Mouse (Mus musculus) megakaryocyte, adult 5-6 weeks (primary cell): ENCODE data around the gene Tph2. TPM values are rescaled to one million over a fixed set of nuclear protein-coding genes. Genes with fewer than 3 reads are reported as not detected.
"Not testable (repeated sequence)": the region's sequence is repeated elsewhere in the genome, so short reads cannot be mapped to it uniquely, and the experiment has no call there.

Source experiments
- ATAC-seq: 2 replicates; pipeline ENCODE4 v1.8.0; 2016; ENCODE audit warnings: mild to moderate bottlenecking, inconsistent platforms; ENCODE audit not compliant: poor library complexity, severe bottlenecking
- total RNA-seq, 2 experiments: library from RNA; stranded (forward) in 1 of 2; stranded (reverse) in 1 of 2; fragments of 153-499, 151-499 nt in 1 of 2; fragments of 221-1000, 200-1000 nt in 1 of 2; gene quantifications; 2 replicates each; pipeline versions ENCODE4 v1.2.3 to v1.2.4; 2015 to 2017

Tph2 gene
- total RNA-seq (2015) (not detected in 2 replicates), total RNA-seq (2017) (not detected in 2 replicates)

- ATAC-seq = peak; percentile 100
These were observed at the start of gene Tph2 for GRCm38 (mm10) chr10:115184697-115185096. Tph2 (minus strand) TSS chr10:115185022.

GRCm38 (mm10) chr10:115233798-115234197, 49.0 kb upstream of the Tph2 start:
- no peak for ATAC-seq

DNA sequence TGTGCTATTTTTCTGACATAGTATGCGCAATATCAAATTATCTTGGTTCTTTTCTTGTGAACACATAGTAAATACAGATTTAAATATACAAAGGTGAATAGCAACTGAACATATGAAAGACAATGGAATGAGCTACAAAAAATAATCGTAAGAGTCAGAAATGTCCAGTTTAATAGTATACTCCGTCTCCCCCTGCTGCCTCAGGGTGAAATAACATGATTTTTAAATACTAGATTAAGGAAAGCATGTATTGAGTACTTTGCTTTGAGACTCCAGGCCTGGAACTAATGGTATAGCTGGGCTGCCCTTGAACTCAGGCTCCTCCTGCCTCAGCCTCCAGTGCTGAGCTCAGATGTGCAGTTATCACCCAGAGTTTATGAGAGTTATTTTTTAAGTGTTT, 47.7 kb upstream of the Tph2 start:
- ATAC-seq = no peak

DNA sequence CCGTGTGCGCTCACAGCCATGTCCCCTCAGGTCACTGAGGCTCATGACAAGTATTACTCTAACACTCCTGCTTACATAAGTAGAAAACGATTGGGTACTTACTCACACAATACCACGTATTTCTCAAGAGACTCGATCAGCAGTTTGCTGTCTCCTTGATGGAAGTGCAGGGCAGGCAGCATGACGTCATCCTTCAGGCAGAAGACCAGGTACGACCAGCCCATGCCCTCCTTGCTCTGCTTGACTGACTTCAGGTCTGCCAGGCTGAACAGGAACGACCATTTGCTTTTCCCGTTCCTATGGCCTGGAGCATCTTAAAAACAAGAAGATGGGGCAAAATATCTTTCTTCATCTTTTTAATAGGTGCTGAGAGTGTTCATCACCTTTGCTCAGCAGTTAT, 44.2 kb upstream of the Tph2 start:
- ATAC-seq = no peak

GRCm38 (mm10) chr10:115226586-115226985, 41.8 kb upstream of the Tph2 start:
- ATAC-seq = no peak

DNA sequence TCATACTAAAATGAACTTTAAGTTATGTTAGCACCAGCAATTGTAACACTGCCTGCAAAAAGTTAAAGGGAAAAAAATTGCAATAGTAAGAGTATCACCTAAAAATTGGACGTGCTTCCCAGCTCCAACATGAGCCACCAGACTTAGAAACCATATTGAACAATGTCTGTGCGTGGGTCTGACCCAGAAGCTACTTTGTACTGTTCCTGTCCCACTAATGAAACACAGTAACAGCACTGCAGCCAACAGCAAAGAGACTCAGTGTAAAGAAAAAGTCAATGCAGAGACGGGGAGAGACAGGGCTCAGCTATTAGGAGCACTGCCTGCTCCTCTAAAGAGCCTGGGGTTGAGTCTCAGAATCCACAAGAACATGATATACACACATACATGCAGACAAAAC, 39.0 kb upstream of the Tph2 start:
- no peak for ATAC-seq

GRCm38 (mm10) chr10:115212916-115213580, 28.2 kb upstream of the Tph2 start:
- no peak for ATAC-seq

GRCm38 (mm10) chr10:115205825-115206224, 21.0 kb upstream of the Tph2 start:
- no peak for ATAC-seq

GRCm38 (mm10) chr10:115205284-115205683, 20.5 kb upstream of the Tph2 start:
- ATAC-seq = no peak

DNA sequence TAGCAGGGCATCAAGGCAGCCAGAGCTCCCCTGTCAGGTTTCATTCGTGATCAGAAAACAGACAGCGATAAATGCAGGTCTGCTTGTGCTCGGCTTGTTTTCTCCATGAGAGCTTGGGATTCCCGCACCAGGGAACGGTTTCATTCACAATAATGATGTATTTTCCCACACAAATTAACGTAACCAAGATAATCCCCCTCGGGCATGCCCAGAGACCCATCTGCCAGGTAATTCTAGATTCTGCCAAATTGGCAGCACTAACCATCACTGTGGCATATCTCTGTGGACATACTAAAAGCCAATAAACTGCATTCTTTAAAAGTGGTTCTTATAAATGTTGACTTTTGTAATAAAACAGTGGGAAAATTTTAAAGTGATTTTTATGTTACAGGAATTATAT, 6.4 kb upstream of the Tph2 start:
- no peak for ATAC-seq

GRCm38 (mm10) chr10:115187390-115187789, 2.6 kb upstream of the Tph2 start:
- ATAC-seq = no peak

DNA sequence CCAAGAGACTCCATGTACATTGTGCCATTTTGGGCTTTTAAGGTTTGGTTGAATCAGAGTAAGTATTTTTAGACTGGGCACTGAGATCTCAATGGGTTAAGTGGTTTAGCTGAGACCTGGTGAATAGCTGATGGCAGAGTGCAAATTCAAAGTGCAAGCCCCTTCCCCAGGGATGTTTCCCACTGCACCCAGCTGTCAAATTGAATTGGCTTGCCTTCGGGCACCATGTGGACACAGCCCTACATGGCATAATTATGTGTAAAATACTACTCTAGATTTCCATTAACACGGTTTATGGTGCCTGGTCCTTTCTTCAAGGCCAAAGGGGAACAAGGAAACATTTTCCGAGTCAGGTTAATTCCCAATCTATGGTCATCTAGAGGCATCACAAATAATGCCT, 3.8 kb downstream of the Tph2 start:
- ATAC-seq = no peak

GRCm38 (mm10) chr10:115178019-115178418, 6.8 kb downstream of the Tph2 start:
- not testable (repeated sequence) for ATAC-seq

- ATAC-seq = no peak
These were observed 9.2 kb downstream of the Tph2 start for GRCm38 (mm10) chr10:115175591-115175991.

- ATAC-seq = no peak
These were observed 11.5 kb downstream of the Tph2 start for GRCm38 (mm10) chr10:115173336-115173735.

- peak; percentile 85 for ATAC-seq
These were observed 13.4 kb downstream of the Tph2 start for GRCm38 (mm10) chr10:115171351-115171818.

DNA sequence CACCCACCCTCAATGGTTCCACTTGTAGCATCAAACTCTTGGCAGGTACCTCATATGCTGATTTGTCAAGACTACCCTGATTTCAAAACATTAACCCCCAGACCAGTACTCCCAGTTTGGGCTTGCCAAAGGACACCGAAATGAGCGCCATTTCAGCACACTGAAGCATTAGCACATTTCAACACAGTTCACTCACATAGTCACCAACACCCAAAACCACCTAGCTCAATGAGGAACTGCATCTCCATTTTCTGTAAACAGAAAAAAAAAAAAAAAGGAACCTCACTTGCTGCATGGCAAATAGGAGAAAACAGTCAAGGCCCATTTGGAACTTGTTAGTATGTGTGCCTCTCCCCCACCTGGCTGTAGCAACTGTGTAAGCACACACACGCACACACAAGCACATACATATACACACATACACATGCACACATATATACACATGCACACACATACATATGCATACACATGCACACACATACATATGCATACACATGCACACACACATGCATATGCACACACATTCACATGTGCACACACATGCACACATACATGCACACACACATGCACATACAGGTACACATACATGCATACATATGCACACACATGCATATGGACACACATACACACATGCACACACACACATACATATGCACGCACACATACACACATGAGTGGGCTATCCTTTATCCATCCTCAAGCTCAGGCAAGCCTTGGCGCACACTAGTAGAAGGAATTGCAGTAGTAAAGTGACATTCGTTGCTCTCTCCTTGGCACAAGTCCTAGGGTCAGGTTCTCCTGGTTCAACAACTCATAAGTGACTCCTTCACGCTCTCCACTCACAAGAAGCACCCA, 14.1 kb downstream of the Tph2 start:
- ATAC-seq = peak; percentile 86

DNA sequence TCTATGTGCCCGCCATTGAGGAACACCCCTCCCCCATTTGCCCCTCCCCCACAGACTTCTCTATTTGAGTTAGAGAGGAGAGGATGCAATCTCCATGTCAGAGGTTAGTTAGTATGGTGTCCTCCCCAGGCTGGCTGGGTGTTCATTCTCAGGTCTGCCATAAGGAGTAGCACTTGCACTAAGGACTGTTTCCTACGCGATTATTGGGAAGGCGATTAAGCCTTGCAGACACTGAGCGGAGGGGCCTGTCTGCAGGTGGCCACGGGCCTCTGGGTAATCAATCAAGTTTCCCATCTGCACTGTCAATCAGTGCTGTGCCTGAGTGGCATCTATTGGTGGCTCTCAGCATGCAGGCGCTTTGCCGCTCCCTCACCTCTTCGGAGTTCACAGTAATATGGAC, 15.4 kb downstream of the Tph2 start:
- ATAC-seq = no peak

DNA sequence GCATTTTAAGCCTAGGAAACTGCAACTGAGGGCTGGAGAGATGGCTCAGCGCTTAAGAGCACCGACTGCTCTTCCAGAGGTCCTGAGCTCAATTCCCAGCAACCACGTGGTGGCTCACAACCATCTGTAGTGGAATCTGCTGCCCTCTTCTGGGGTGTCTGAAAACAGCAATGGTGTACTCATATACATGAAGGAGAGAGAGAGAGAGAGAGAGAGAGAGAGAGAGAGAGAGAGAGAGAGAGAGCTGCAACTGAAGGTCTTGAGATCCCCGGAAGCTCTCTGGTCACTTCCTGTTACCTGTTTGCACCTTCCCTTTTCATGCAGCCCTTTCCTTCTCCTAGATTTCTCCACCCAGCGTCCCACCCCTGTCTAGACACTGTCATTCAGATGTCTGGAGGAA, 24.5 kb downstream of the Tph2 start:
- ATAC-seq = no peak

DNA sequence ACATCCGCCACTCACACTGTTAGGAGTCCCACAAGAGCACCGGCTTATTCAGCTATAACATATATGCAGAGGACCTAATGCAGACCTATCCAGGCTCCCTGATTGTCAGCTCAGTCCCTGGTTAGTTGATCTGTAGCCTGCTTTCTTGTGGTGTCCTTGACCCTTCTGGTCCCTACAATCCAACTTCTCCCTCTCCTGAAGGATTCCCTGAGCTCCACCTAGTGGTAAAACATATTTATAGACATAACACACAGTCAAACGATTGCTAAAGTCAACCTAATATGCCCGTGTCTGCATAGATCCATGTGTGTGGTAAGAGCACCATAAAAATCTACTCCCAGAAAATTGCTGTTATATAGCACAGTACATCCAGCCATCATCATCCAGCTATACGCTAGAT, 37.5 kb downstream of the Tph2 start:
- no peak for ATAC-seq

DNA sequence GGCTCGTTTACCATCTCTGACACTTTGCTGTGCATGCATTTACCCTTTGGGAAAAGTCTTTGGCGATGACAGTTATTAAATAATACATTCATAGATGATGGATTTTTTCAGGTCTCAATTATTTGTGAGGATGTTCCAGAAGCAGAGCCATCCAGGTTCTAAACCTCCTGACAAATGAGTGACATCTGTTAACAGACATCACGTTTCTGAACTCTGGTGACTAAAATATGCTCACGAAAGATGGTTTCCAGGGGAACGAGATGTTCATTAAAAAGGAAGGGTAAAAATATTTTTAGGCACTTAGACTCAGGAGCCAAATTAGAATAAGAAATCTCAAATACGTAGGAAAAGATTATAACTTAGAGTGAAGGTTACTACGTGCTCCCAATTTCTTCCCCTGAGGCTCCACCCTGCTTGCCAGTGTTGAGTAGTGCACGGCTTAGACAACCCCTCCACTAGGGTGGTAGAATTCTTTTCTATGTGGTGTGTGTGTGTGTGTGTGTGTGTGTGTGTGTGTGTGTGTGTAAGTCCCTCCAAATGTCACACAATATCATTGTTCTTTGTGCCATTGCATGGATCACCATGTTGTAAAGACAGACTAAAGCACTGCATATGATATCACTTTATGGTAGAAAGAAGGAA, 38.4 kb downstream of the Tph2 start:
- ATAC-seq = no peak

DNA sequence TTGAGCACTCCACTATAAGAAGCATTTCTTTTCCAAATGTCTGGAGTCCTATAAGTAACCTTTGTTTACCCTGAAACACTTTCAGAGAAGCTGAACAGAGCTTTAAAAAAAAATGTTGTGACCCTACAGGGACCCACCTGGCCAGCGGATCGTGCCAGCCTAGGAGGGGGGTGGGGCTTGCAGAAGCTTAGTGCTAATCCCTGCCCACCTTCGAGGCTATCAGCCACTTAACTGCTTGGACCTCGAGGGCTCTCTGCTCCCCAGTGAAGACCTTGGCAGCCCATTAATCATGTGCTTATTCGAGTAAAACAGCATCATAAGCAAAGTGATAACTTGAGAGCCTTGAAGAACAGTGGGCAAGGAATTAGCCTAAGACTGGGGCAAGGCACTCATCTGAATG, 40.3 kb downstream of the Tph2 start:
- no peak for ATAC-seq
